Mouse (Mus musculus) cerebellum, adult 2 months (tissue): ENCODE measurements around the gene Dhx38.

Experiments
- CTCF ChIP-seq: fragments of 200-500 bp; IDR thresholded peaks from 2 replicates; pipeline ENCODE4 v1.5.1; 2011; ENCODE audit warnings: low read depth, mild to moderate bottlenecking, control low read depth, low read length, moderate library complexity, borderline replicate concordance; ENCODE audit not compliant: insufficient read depth
- POLR2A ChIP-seq: fragments of 200-500 bp; IDR thresholded peaks from 2 replicates; pipeline ENCODE4 v1.6.1; 2011; ENCODE audit warnings: low read length, control low read depth, borderline replicate concordance; ENCODE audit not compliant: insufficient read depth

DNA sequence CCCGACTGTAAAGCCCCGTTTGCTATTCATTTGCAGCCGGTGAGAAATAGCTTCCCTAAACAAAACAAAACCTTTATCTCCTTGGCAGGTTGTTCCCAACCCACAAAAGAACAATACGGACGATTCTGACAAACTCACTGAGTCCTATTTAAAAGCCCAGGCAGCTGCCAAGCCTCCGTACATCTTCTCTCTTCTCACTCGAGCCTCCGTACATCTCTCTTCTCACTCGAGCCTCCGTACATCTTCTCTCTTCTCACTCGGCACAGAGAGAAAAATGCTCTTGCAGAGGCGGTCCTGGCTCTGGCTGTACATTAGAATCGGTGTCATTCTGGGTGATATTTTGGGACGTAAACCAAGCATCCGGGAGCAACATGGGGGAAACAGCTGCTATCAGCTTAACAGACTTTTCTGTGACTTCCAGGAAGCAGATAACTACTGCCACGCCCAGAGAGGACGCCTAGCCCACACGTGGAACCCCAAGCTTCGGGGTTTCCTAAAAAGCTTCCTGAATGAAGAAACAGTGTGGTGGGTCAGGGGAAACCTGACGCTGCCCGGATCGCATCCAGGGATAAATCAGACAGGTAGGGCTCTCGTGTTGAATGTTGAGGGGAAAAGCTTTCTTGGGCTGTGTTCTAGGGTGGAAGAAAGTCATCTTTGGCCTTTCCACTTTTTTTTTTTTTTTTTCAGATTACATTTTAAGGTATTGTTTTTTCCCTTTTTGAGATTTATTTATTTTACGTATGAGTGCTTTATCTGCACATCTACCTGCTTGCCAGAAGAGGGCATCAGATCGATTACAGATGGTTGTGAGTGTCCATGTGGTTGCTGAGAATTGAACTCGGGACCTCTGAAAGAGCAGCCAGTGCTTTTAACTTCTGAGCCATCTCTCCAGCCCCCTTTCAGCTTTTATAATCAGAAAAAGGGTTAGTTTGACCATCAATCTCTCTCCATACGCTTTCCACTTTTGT lies 48.9 kb upstream of the Dhx38 start, which contains the start of gene Pkd1l3:
- TF ChIP-seq CTCF = no peak
- TF ChIP-seq POLR2A = no peak
